Comparison of ENCODE assay signal across 29 mouse cellular contexts in the genomic region with DNA sequence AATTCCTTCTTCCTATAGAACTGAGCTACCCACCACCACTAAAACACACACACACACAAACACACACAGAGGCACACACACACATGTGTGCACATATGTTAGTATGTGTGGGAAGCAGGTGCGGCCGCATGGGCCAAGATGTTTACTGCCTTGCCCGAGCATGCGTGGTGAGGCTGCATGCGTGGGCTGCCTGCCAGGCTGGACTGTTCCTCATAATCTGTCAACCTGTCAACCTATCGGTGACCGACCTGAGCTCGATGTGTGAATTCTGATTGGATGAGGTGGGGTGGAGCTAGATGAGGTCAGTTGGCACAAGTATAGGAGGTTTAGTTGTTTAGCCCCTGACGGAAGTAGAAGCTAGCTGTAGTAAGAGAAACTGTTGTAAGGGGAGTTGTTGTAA. TPM values are rescaled to one million over a fixed set of nuclear protein-coding genes. Genes with fewer than 3 reads are reported as not detected.
DNase-seq lines count a peak whose midpoint lies in the region; ATAC-seq lines count a peak whose summit lies in the region.
"Had no signal": no experiment of that assay in that cellular context is flagged by ENCODE, and none has a peak within 500 bp of the region (broad histone marks: within the 10 kb centered on the region; RNA-seq: fewer than 3 reads in every experiment).

No protein-coding gene starts in this region.

- H3K4me1 ChIP-seq in heart, embryonic 12.5 days (replicated peaks): peaks cover 16% of the 10 kb centered on the region

- no peak for ATAC-seq in cerebellum, adult (ENCODE audit: insufficient number of reproducible peaks, low FRiP score, low TSS enrichment)
- no peak for ATAC-seq in heart, embryonic 12.5 days (ENCODE audit: insufficient number of reproducible peaks, low FRiP score)
- ATAC-seq: CD4-positive, CD25-positive, alpha-beta regulatory T cell, adult 4 months; forebrain, embryonic 16.5 days; inflammation-experienced regulatory T-cells, adult 6 months; midbrain, embryonic 16.5 days; Patski had no signal

- H3K27ac ChIP-seq in heart, embryonic 12.5 days (ENCODE audit: poor library complexity, severe bottlenecking): no peak overlapping the region
- H3K27ac ChIP-seq: forebrain, embryonic 10.5 days; heart, embryonic 15.5 days; hindbrain, embryonic 13.5 days; limb, embryonic 15.5 days; liver, embryonic 15.5 days; lung, embryonic 15.5 days had no signal

- no peak overlapping the region for H3K4me2 ChIP-seq in heart, embryonic 12.5 days
- H3K4me2 ChIP-seq: heart, embryonic 15.5 days; hindbrain, embryonic 13.5 days; limb, embryonic 15.5 days; liver, embryonic 15.5 days; lung, embryonic 15.5 days had no signal

- no peak overlapping the region for H3K4me3 ChIP-seq in heart, embryonic 12.5 days
- H3K4me3 ChIP-seq: forebrain, embryonic 10.5 days; heart, embryonic 15.5 days; hindbrain, embryonic 13.5 days; limb, embryonic 15.5 days; liver, embryonic 15.5 days; lung, embryonic 15.5 days had no signal

- H3K36me3 ChIP-seq in heart, embryonic 12.5 days: peaks cover 76% of the 10 kb centered on the region
- H3K36me3 ChIP-seq: forebrain, embryonic 10.5 days; hindbrain, embryonic 13.5 days; limb, embryonic 15.5 days; liver, embryonic 15.5 days; lung, embryonic 15.5 days had no signal

- 81% methylated on average over 9 of the region's 9 CpGs for WGBS in heart, embryonic 12.5 days
- 44% methylated on average over 9 of the region's 9 CpGs for WGBS in large intestine, adult 2 months

- intact Hi-C loops in heart, postnatal 10 days (cut with DNase I): no loop called here

- H3K9ac ChIP-seq in heart, embryonic 12.5 days: no peak overlapping the region
- H3K9ac ChIP-seq: heart, embryonic 15.5 days; hindbrain, embryonic 13.5 days; limb, embryonic 15.5 days; liver, embryonic 15.5 days; lung, embryonic 15.5 days had no signal

- H3K9me3 ChIP-seq in heart, embryonic 12.5 days (replicated peaks): no peaks in the 10 kb centered on the region
- H3K9me3 ChIP-seq: forebrain, embryonic 10.5 days; heart, embryonic 15.5 days; hindbrain, embryonic 13.5 days; limb, embryonic 15.5 days; liver, embryonic 15.5 days; lung, embryonic 15.5 days had no signal

- DNase-seq in cerebellum, postnatal 14 days: peak; percentile 59 to 78
- peak; percentile 68 to 72 for DNase-seq in heart, postnatal 10 days
- DNase-seq in MEL-GATA-1-ER (ENCODE audit: extremely low read depth, low read depth): peak; percentile 73
- DNase-seq in large intestine, adult 2 months (ENCODE audit: low read depth, low spot score): peak; percentile 18
- no peak for DNase-seq in T-cell, adult 2 months (ENCODE audit: low spot score)
- DNase-seq in thymus, postnatal 0 days (ENCODE audit: low spot score): no peak
- DNase-seq: adrenal gland, postnatal 10 days; cerebellum, adult 8-10 months; kidney, adult 18-20 months; kidney, postnatal 4 days; layer of hippocampus, adult 9-11 months; lung, postnatal 36 days; right cerebral cortex, adult 18-20 months; thymus, postnatal 14 days had no signal

- peaks cover 45% of the 10 kb centered on the region for H3K27me3 ChIP-seq in heart, embryonic 12.5 days (replicated peaks)

RNA-seq across cellular contexts. Expression of gene Obscn, which starts 5.4 kb away (rescaled TPM):
- total RNA-seq in heart, postnatal 10 days (2021): 100 to 1,000 TPM; 427 to 465 TPM
- 39.2 and 42.5 TPM in 2 replicates for polyA plus RNA-seq in heart, embryonic 12.5 days (2016; fragmentation: Nextera tagmentation; extraction: Ambion mirVana)
- 0.62 and 0.92 TPM in 2 replicates for polyA plus RNA-seq in large intestine, adult 2 months (2012; rRNA removed)
- polyA plus RNA-seq in thymus, postnatal 0 days (2015; fragmentation: Nextera tagmentation; extraction: Ambion mirVana): 0.04 and 0.13 TPM in 2 replicates
- polyA plus RNA-seq: CD4-positive, CD25-positive, alpha-beta regulatory T cell, adult 4 months; inflammation-experienced regulatory T-cells, adult 6 months had no signal

RNA-seq across cellular contexts. Expression of gene Iba57, which starts 32.8 kb away (rescaled TPM):
- total RNA-seq in heart, postnatal 10 days (2021): 10 to 100 TPM; 14.6 to 16.8 TPM
- polyA plus RNA-seq in heart, embryonic 12.5 days (2016; fragmentation: Nextera tagmentation; extraction: Ambion mirVana): 7.3 and 7.8 TPM in 2 replicates
- 4.7 and 7.1 TPM in 2 replicates for polyA plus RNA-seq in large intestine, adult 2 months (2012; rRNA removed)
- 5.3 and 5.7 TPM in 2 replicates for polyA plus RNA-seq in thymus, postnatal 0 days (2015; fragmentation: Nextera tagmentation; extraction: Ambion mirVana)

RNA-seq across cellular contexts. Expression of gene Gjc2, which starts 52.2 kb away (rescaled TPM):
- total RNA-seq in heart, postnatal 10 days (2021): 1 to 10 TPM; 1.7 to 1.8 TPM
- polyA plus RNA-seq in heart, embryonic 12.5 days (2016; fragmentation: Nextera tagmentation; extraction: Ambion mirVana): 0.13 and 0.31 TPM in 2 replicates
- polyA plus RNA-seq in large intestine, adult 2 months (2012; rRNA removed): 1.7 and 2.5 TPM in 2 replicates
- polyA plus RNA-seq in thymus, postnatal 0 days (2015; fragmentation: Nextera tagmentation; extraction: Ambion mirVana): 0.18 and 0.26 TPM in 2 replicates
- polyA plus RNA-seq: CD4-positive, CD25-positive, alpha-beta regulatory T cell, adult 4 months; embryonic facial prominence, embryonic 11.5 days; forebrain, embryonic 10.5 days; inflammation-experienced regulatory T-cells, adult 6 months; neural tube, embryonic 14.5 days had no signal

Comparison
In these comparisons a context has a peak if more than half of its experiments do, and no peak if none do; other contexts are left out.
1. DNase-seq: peak in cerebellum, postnatal 14 days (2 of 2), heart, postnatal 10 days (2 of 2), MEL-GATA-1-ER (single experiment) and large intestine, adult 2 months (single experiment); none in T-cell, adult 2 months (single experiment) and thymus, postnatal 0 days (single experiment).
2. RNA of gene Obscn, which starts 5.4 kb away (polyA plus RNA-seq): 39.2 to 42.5 TPM in heart, embryonic 12.5 days; 0.62 to 0.92 TPM in large intestine, adult 2 months and 0.04 to 0.13 TPM in thymus, postnatal 0 days; every median in the first group is over 10 times any median in the second.